Mouse (Mus musculus) kidney, adult 8-10 months (tissue): ENCODE results near the gene Itgb6.
A peak's percentile ranks its signal among the peaks of the same experiment; 100 is the strongest.

Source experiments
- DNase-seq, 2 experiments: peaks; one replicate each; pipeline ENCODE4 v3.0.0; 2022

Gene Itgb6

GRCm38 (mm10) chr2:60671215-60671614 lies 51.2 kb downstream of the Itgb6 start:
- no peak for DNase-seq

- DNase-seq: no peak
Observed at GRCm38 (mm10) chr2:60663071-60663470, 59.4 kb downstream of the Itgb6 start.

- DNase-seq: no peak
Observed at GRCm38 (mm10) chr2:60659993-60660392, 62.5 kb downstream of the Itgb6 start.

DNA sequence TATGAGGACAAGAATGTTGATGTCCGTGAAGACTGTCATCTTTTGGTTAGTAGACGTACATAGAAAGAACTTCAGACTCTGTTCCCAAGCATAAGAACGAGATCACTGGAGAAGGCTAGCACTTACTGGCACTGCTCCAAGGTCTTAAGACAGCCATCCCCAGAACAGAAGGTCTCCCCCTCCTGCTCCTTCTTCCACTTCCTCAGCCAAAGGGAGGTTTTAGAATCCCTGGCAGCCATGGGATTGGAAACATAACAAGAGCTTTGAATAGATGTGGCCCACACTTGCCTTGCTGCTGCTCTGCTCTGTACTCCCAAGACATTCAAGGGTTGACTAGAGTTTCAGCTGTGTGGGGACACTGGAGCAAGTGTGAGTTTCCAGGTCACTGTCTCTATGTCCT lies 63.5 kb downstream of the Itgb6 start:
- no peak for DNase-seq

GRCm38 (mm10) chr2:60654828-60655227 lies 67.6 kb downstream of the Itgb6 start:
- peak in 1 of 2 experiments; percentile 36 for DNase-seq

GRCm38 (mm10) chr2:60650155-60650554 lies 72.3 kb downstream of the Itgb6 start:
- no peak for DNase-seq

DNA sequence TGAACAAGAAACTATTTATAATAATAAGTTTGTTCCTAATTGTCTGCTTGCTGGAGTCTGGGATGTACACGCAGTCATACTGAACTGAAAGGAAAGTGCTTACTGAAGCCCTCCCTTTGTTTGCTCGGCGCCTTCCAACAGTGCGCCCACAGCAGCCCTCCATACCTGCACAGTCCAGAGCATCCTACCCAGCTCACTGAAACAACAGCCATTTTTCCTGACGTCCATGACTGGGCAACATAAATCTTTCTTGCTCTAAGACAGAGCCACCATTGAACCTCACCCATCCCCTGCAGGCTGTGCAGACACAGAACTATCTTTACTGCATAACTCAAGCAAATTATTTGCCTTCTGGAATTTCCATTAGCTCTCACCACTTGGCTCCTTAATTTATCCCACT lies 74.8 kb downstream of the Itgb6 start:
- DNase-seq: no peak

DNA sequence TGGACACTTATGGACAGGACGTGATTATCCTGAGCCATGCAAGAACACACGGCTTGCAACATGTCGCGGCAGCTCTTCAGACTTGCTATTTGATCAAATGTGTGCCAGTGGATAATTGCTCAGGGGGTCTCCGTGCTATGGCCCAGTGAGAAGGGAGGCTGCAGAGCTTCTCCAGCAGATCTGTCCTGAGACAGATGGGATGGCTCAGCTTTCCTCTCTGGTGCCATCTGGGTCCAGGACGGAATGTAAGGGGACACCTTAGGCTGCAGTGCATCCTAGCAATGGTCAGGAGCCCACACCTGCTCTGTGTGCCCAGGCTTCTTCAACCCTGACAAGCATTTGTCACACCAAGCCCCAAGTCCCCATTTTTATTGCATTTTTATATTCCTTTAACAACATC lies 75.9 kb downstream of the Itgb6 start:
- no peak for DNase-seq

- no peak for DNase-seq
Observed at GRCm38 (mm10) chr2:60643406-60643805, 79.0 kb downstream of the Itgb6 start.

GRCm38 (mm10) chr2:60642606-60643005 lies 79.8 kb downstream of the Itgb6 start:
- DNase-seq: no peak

DNA sequence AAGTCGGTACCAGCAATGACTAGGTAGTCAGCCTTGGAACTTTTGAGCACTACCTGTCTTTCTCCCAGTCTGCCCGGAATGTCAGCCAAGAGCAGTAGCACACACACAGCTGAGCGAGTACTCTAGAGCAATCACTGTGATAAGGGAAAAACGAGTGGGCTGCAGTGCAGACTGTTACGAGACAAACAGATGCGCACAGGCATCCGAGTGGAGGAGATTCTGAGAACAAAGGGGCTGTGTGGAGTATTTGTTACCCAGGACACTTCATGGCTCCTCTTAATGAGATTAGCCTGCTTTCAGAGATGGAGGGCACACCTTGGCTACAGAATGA lies 82.1 kb downstream of the Itgb6 start:
- no peak for DNase-seq

DNA sequence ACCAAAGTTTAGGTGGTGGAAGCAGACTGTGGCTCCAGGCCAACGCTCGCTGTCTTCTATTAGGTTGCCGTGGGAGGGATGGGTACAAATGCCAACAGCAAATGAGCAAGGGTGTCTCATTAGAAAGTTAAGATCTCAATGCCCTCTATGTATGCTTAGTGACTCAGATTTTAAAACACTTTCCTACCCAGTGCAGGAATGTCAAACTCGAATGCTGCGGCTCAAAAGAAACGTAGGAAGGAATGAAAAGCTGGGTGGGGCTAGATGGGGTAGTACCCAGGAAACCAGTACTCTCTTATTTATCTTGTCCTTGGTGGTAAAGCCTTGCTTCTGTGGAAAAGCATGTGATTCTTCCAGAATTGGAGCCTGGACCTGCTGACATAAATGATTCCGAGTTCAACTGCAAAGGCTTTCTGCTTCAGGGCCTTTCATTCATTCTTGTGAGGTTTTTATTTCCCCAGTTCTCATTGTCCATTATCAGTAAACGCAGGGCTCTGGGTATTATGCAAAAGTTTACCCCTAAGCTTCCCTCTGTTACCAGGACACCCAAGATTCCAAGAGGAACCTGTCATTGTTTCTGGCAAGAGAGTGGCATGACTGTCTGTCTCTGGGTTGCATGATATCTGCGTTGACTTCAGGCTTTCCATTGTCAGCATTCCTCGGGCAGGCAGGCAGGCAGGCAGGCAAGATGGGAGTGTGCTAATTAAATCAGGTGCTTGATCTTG lies 82.7 kb downstream of the Itgb6 start:
- no peak for DNase-seq

GRCm38 (mm10) chr2:60636910-60637761 lies 85.3 kb downstream of the Itgb6 start:
- no peak for DNase-seq

DNA sequence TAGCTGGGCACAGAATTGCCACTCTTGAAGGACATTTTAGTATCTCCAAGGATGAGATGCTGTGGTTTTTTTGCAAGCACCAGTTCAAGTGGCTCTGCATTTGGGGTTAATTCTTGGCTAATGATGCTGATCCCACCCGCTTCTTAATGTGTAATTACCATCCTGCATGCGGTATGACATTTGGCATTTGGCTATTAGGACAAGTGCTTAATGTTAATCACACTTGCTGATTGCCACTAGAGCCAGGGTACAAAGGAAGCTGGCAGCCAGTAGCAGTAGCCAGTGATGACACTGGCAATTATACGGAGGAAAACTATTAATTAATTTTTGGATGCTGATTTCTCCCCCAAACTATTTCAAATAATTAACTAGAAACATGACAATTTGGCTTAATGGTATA lies 86.0 kb downstream of the Itgb6 start:
- DNase-seq: no peak

- no peak for DNase-seq
Observed at GRCm38 (mm10) chr2:60636038-60636437, 86.4 kb downstream of the Itgb6 start.

- no peak for DNase-seq
Observed at GRCm38 (mm10) chr2:60632791-60633190, 89.7 kb downstream of the Itgb6 start.

GRCm38 (mm10) chr2:60630304-60630703 lies 92.1 kb downstream of the Itgb6 start:
- DNase-seq: no peak

GRCm38 (mm10) chr2:60627952-60628351 lies 94.5 kb downstream of the Itgb6 start:
- no peak for DNase-seq

GRCm38 (mm10) chr2:60627515-60627914 lies 94.9 kb downstream of the Itgb6 start:
- DNase-seq: no peak

- no peak for DNase-seq
Observed at GRCm38 (mm10) chr2:60625766-60626165, 96.7 kb downstream of the Itgb6 start.

GRCm38 (mm10) chr2:60622161-60622560 lies 100.3 kb downstream of the Itgb6 start:
- DNase-seq: no peak

- no peak for DNase-seq
Observed at GRCm38 (mm10) chr2:60614758-60615157, 107.7 kb downstream of the Itgb6 start.

GRCm38 (mm10) chr2:60613857-60614228 lies 108.6 kb downstream of the Itgb6 start:
- no peak for DNase-seq
